Mouse (Mus musculus) neural tube, embryonic 15.5 days (tissue): ENCODE measurements around the gene Gm10100. TPM values are rescaled to one million over a fixed set of nuclear protein-coding genes. Genes with fewer than 3 reads are reported as not detected.
"Not testable (repeated sequence)": the region's sequence is repeated elsewhere in the genome, so short reads cannot be mapped to it uniquely, and the experiment has no call there.

ENCODE experiments used
- ATAC-seq: fragments of 200-750 bp; cut with Nextera tagmentation; 2 replicates; pipeline ENCODE4 v1.8.0; 2017; ENCODE audit warnings: mild to moderate bottlenecking, moderate TSS enrichment, moderate library complexity; ENCODE audit not compliant: low FRiP score
- H3K27ac ChIP-seq: fragments of 300-500 bp; sonication (generic); replicated peaks from 2 replicates; pipeline ENCODE4 v1.5.1; 2015; ENCODE audit warnings: mild to moderate bottlenecking, inconsistent platforms
- H3K27me3 ChIP-seq: fragments of 300-500 bp; sonication (generic); replicated peaks from 2 replicates; pipeline ENCODE4 v1.6.1; 2015; ENCODE audit warnings: inconsistent platforms
- H3K36me3 ChIP-seq: fragments of 300-500 bp; sonication (generic); 2 replicates; pipeline ENCODE4 v1.6.1; 2015; ENCODE audit warnings: inconsistent platforms
- H3K4me1 ChIP-seq: fragments of 300-500 bp; sonication (generic); 2 replicates; pipeline ENCODE4 v1.6.1; 2015; ENCODE audit warnings: inconsistent platforms
- H3K4me2 ChIP-seq: fragments of 300-500 bp; sonication (generic); 2 replicates; pipeline ENCODE4 v1.6.1; 2015; ENCODE audit warnings: inconsistent platforms, mild to moderate bottlenecking, moderate library complexity
- H3K4me3 ChIP-seq: fragments of 300-500 bp; sonication (generic); replicated peaks from 2 replicates; pipeline ENCODE4 v1.5.1; 2015; ENCODE audit warnings: mild to moderate bottlenecking, inconsistent platforms
- H3K9ac ChIP-seq: fragments of 300-500 bp; sonication (generic); replicated peaks from 2 replicates; pipeline ENCODE4 v1.6.1; 2015; ENCODE audit warnings: mild to moderate bottlenecking, inconsistent platforms
- H3K9me3 ChIP-seq: fragments of 300-500 bp; sonication (generic); replicated peaks from 2 replicates; pipeline ENCODE4 v1.6.1; 2016; ENCODE audit warnings: inconsistent platforms
- WGBS: fragments of 180-500 bp; shearing (Covaris S2); methylation state at CpG from one replicate; pipeline ENCODE4 v1.1.7; 2015; ENCODE audit warnings: mixed read lengths; 5-methylcytosine and 5-hydroxymethylcytosine counted together
- polyA plus RNA-seq: library from polyadenylated mRNA; unstranded; fragments of >200 nt; fragmentation: Nextera tagmentation; extraction: Ambion mirVana; gene quantifications from 2 replicates; pipeline ENCODE4 v1.2.1, GENCODE M21; 2015

Gm10100 gene
- polyA plus RNA-seq, 1 experiment from 2014 or later, result not detected

DNA sequence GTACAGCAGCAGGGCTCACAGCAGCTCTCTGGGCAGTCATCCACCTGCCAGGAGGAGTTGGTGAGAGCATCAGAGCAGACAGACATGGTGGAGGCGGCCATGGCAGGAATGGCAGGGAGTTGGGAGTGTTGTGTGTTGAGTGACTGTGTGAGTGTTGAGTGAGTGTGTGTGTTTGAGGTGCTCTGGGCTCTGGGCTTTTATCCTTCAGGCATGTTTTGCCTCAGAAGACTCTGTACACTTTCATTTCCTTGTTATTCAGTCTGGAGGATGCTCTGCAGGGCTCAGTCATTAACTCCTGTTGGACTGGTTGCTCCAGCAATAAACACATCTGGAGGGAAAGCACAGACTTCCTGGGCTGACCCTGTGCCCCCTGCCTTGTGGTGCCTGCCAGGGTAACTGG, 33.3 kb downstream of the Gm10100 start, which contains the start of gene Gm3233:
Gene Gm3233 (minus strand): TSS at position 101 of the 400 bp plus-strand sequence.
- not testable (repeated sequence) for ATAC-seq, H3K4me1 ChIP-seq, H3K27ac ChIP-seq, H3K27me3 ChIP-seq, H3K9me3 ChIP-seq, H3K4me3 ChIP-seq, H3K9ac ChIP-seq, H3K4me2 ChIP-seq, H3K36me3 ChIP-seq
- WGBS, result 67% methylated on average over 1 of the region's 1 CpGs

- 95% methylated on average over 1 of the region's 1 CpGs for WGBS
- Histone ChIP-seq H3K4me2 (no peak overlapping the region), H3K4me3 (no peak overlapping the region), H3K27me3 (no peaks in the 10 kb centered on the region), H3K27ac (no peak overlapping the region), H3K4me1 (no peaks in the 10 kb centered on the region), H3K9me3 (no peaks in the 10 kb centered on the region), H3K9ac (no peak overlapping the region), H3K36me3 (no peaks in the 10 kb centered on the region)
- ATAC-seq, result no peak
Measured at GRCm38 (mm10) chr10:77769727-77770126, 43.4 kb downstream of the Gm10100 start.

GRCm38 (mm10) chr10:77771225-77771624, 44.9 kb downstream of the Gm10100 start, which contains the start of gene Gm3238:
Gm3238 (minus strand) TSS chr10:77771325.
- H3K36me3 ChIP-seq, H3K4me2 ChIP-seq: not testable (repeated sequence)
- WGBS, result 57% methylated on average over 1 of the region's 1 CpGs

DNA sequence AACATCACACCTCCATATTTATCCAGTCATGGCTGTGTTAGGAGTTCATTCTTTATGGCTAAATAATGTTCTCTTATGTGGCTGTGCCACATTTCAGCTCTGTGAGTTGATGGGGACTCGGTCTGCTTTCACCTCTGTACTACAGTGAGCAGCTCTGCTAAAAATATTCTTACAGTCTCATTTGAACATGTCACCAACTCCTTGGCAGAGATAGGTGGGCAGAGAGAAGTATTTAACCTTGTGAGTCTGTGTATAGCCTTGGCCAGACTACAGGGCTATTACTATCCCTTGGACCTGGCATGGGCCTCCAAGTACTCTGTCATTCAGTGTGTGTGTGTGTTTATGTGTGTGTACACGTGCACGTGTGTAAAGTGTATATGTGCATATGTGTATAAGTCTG, 45.9 kb downstream of the Gm10100 start:
- H3K27ac ChIP-seq, result not testable (repeated sequence)
- WGBS, result 87% methylated on average over 3 of the region's 3 CpGs

More at GRCm38 (mm10) chr10:77771225-77771624, 44.9 kb downstream of the Gm10100 start, which contains the start of gene Gm3238:
- not testable (repeated sequence) for ATAC-seq, H3K4me3 ChIP-seq, H3K27me3 ChIP-seq, H3K9me3 ChIP-seq, H3K27ac ChIP-seq, H3K9ac ChIP-seq, H3K4me1 ChIP-seq

More for the DNA sequence above, 45.9 kb downstream of the Gm10100 start:
- H3K27me3 ChIP-seq, H3K9ac ChIP-seq, H3K4me3 ChIP-seq, H3K4me2 ChIP-seq, ATAC-seq, H3K4me1 ChIP-seq, H3K9me3 ChIP-seq, H3K36me3 ChIP-seq: not testable (repeated sequence)

Other genes with a start within 250 kb of the Gm10100 start
- gene Fam207a, start 210.7 kb upstream of the Gm10100 start, polyA plus RNA-seq, result 42.4 and 42.6 TPM in 2 replicates
- gene Itgb2, start 196.2 kb upstream of the Gm10100 start, polyA plus RNA-seq, result 1.0 and 4.8 TPM in 2 replicates
- 73.9 and 91.7 TPM in 2 replicates for gene Pttg1ip, start 144.8 kb upstream of the Gm10100 start, polyA plus RNA-seq
- gene Sumo3, start 120.4 kb upstream of the Gm10100 start, polyA plus RNA-seq, result 275 and 286 TPM in 2 replicates
- 1.4 and 2.4 TPM in 2 replicates for gene Gm49325, start 120.3 kb upstream of the Gm10100 start, polyA plus RNA-seq
- 77.1 and 79.6 TPM in 2 replicates for gene Ube2g2, start 104.2 kb upstream of the Gm10100 start, polyA plus RNA-seq
- gene Tspear, start 39.9 kb upstream of the Gm10100 start, polyA plus RNA-seq, result 1.6 and 1.9 TPM in 2 replicates
- gene Gm19402, start 35.7 kb upstream of the Gm10100 start, polyA plus RNA-seq, result not detected in 2 replicates
- gene Gm9508, start 29.3 kb upstream of the Gm10100 start, polyA plus RNA-seq, result not detected in 2 replicates
- not detected in 2 replicates for gene Gm10272, start 19.9 kb upstream of the Gm10100 start, polyA plus RNA-seq
- gene Gm10024, start 15.0 kb upstream of the Gm10100 start, polyA plus RNA-seq, result not detected in 2 replicates
- not detected in 2 replicates for gene Gm10142, start 10.7 kb upstream of the Gm10100 start, polyA plus RNA-seq
- not detected in 2 replicates for gene Krtap12-1, start 5.9 kb upstream of the Gm10100 start, polyA plus RNA-seq
- gene Gm18596, start 16.2 kb downstream of the Gm10100 start, polyA plus RNA-seq, result not detected in 2 replicates
- not detected in 2 replicates for gene Gm9736, start 24.9 kb downstream of the Gm10100 start, polyA plus RNA-seq
- not detected in 2 replicates for gene Gm3233, start 33.2 kb downstream of the Gm10100 start, polyA plus RNA-seq
- gene Gm3238, start 44.8 kb downstream of the Gm10100 start, polyA plus RNA-seq, result not detected in 2 replicates
- not detected in 2 replicates for gene Gm7138, start 50.5 kb downstream of the Gm10100 start, polyA plus RNA-seq
- gene Gm3250, start 56.1 kb downstream of the Gm10100 start, polyA plus RNA-seq, result not detected in 2 replicates
- gene Gm7137, start 61.7 kb downstream of the Gm10100 start, polyA plus RNA-seq, result not detected in 2 replicates
- gene Gm9639, start 68.6 kb downstream of the Gm10100 start, polyA plus RNA-seq, result not detected in 2 replicates
- not detected in 2 replicates for gene Gm19668, start 72.6 kb downstream of the Gm10100 start, polyA plus RNA-seq
- gene Gm9507, start 85.4 kb downstream of the Gm10100 start, polyA plus RNA-seq, result not detected in 2 replicates
- gene Gm2696, start 88.2 kb downstream of the Gm10100 start, polyA plus RNA-seq, result not detected in 2 replicates
- not detected in 2 replicates for gene Krtap10-4, start 100.6 kb downstream of the Gm10100 start, polyA plus RNA-seq
- gene Krtap10-10, start 109.5 kb downstream of the Gm10100 start, polyA plus RNA-seq, result not detected in 2 replicates
- gene Gm36176, start 120.3 kb downstream of the Gm10100 start, polyA plus RNA-seq, result not detected in 2 replicates
- gene Gm10318, start 126.4 kb downstream of the Gm10100 start, polyA plus RNA-seq, result 0.20 TPM in 1 of 2 replicates, not detected in the other
- gene Gm3285, start 135.5 kb downstream of the Gm10100 start, polyA plus RNA-seq, result not detected in 2 replicates
- gene Lrrc3, start 176.1 kb downstream of the Gm10100 start, polyA plus RNA-seq, result 19.0 and 22.8 TPM in 2 replicates
- gene Trpm2, start 244.1 kb downstream of the Gm10100 start, polyA plus RNA-seq, result 8.1 and 9.5 TPM in 2 replicates